In the genomic region with DNA sequence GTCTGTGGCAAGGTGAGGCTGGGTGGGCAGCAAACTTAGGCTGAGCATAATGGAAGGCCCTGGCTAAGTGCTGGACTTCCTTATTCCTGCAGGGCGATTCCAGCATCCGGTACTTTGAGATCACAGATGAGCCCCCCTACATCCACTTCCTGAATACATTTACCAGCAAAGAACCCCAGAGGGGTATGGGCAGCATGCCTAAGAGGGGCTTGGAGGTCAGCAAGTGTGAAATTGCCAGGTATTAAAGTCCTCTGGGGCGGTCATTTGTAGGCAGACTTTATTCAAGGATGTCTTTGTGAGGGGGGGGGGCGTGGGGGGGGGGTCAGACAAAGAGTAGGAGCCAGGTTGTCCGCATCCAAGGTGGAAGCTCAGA, we compare ENCODE assay signal across 21 mouse cellular contexts. TPM values are rescaled to one million over a fixed set of nuclear protein-coding genes. Genes with fewer than 3 reads are reported as not detected.
"Had no signal": no experiment of that assay in that cellular context is flagged by ENCODE, and none has a peak within 500 bp of the region (broad histone marks: within the 10 kb centered on the region; RNA-seq: fewer than 3 reads in every experiment).

No protein-coding gene starts in this region.

- H3K27ac ChIP-seq: lung, embryonic 15.5 days; macrophage; midbrain, embryonic 13.5 days; midbrain, embryonic 15.5 days; neural tube, embryonic 12.5 days; stomach, embryonic 15.5 days; stomach, postnatal 0 days had no signal

- H3K9ac ChIP-seq: lung, embryonic 15.5 days; midbrain, embryonic 13.5 days; midbrain, embryonic 15.5 days; neural tube, embryonic 12.5 days; stomach, embryonic 15.5 days had no signal

- H3K27me3 ChIP-seq: lung, embryonic 15.5 days; megakaryocyte, embryonic 14.5 days; midbrain, embryonic 13.5 days; midbrain, embryonic 15.5 days; neural tube, embryonic 12.5 days; stomach, embryonic 15.5 days had no signal

- H3K4me3 ChIP-seq: lung, embryonic 15.5 days; midbrain, embryonic 13.5 days; midbrain, embryonic 15.5 days; neural tube, embryonic 12.5 days; stomach, embryonic 15.5 days had no signal

- ATAC-seq: lung, postnatal 0 days; midbrain, embryonic 13.5 days; midbrain, embryonic 15.5 days had no signal

- H3K9me3 ChIP-seq: lung, embryonic 15.5 days; megakaryocyte, embryonic 14.5 days; midbrain, embryonic 13.5 days; midbrain, embryonic 15.5 days; neural tube, embryonic 12.5 days; stomach, embryonic 15.5 days had no signal

- DNase-seq: lung, adult 2 months; lung, postnatal 14 days; lung, postnatal 36 days; right cerebral cortex, postnatal 14 days; thymus, adult 2 months; thymus, postnatal 25 days; thymus, postnatal 4 days had no signal

- H3K4me2 ChIP-seq: lung, embryonic 15.5 days; midbrain, embryonic 11.5 days; midbrain, embryonic 13.5 days; midbrain, embryonic 15.5 days; neural tube, embryonic 12.5 days; stomach, embryonic 15.5 days had no signal

RNA-seq across cellular contexts. Expression of a gene that starts 7.6 kb away (rescaled TPM):
- total RNA-seq: megakaryocyte progenitor cell, adult 5-6 weeks; midbrain, postnatal 0 days; monocyte, adult 5-6 weeks had no signal
- polyA plus RNA-seq: lung, adult 2 months; macrophage; midbrain, embryonic 11.5 days; stomach, postnatal 0 days had no signal

RNA-seq across cellular contexts. Expression of a gene that starts 11.9 kb away (rescaled TPM):
- total RNA-seq: megakaryocyte progenitor cell, adult 5-6 weeks; monocyte, adult 5-6 weeks had no signal
- polyA plus RNA-seq: lung, embryonic 15.5 days; lung, postnatal 0 days; macrophage; midbrain, embryonic 11.5 days; midbrain, postnatal 0 days; neural tube, embryonic 12.5 days; neural tube, embryonic 14.5 days; stomach, embryonic 15.5 days; stomach, postnatal 0 days had no signal
